Mouse (Mus musculus): ENCODE results near the gene Slc38a4.

DNA sequence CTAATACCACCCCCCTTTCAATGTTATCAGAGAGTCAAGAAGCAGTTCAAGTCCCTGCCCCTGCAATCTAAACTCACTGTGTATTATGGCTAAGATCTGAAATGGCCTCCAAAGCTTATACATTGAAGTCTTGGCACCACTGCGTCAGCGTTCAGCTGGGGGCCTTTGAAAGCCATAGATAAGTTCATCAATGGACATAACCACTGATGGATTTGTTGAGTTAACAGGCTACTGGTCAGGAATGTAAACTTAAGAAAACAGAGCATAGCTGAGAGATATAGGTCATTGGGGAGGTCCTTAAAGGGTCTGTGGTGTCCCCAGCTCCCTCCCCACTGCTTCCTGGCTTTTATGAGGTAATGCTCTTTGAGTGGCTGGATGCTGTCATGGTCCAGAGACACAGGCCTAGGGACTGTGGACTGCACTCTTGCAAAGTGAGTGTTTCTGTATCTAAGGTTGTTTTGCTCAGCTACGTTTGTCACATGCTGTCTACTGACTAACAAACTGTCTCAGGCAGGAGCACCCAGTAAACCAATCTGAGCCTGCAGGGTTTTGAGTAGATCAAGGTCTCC, 83.0 kb downstream of the Slc38a4 start:
- TF ChIP-seq POLR2A (IDR thresholded peaks at IDR 0.05; ENCODE audit: insufficient read length, low read depth) = no peak
- no peak for TF ChIP-seq SRF (IDR thresholded peaks at IDR 0.05; ENCODE audit: control insufficient read depth, insufficient read length, low read depth)
- TF ChIP-seq TCF12 (IDR thresholded peaks at IDR 0.05; ENCODE audit: insufficient read depth, poor library complexity, severe bottlenecking) = no peak
- TF ChIP-seq MYOG (IDR thresholded peaks at IDR 0.05; ENCODE audit: control insufficient read depth in 1 of 3, insufficient read depth in 1 of 3, insufficient read length in 2 of 3, low read depth in 2 of 3) = no peak
- no peak for TF ChIP-seq E2F4 (IDR thresholded peaks at IDR 0.05; ENCODE audit: insufficient read depth)
- TF ChIP-seq MAX (IDR thresholded peaks at IDR 0.05; ENCODE audit: low read depth) = no peak
- no peak for TF ChIP-seq POLR2AphosphoS2 (IDR thresholded peaks at IDR 0.05; ENCODE audit: insufficient read length, low read depth)
- TF ChIP-seq CEBPB (IDR thresholded peaks at IDR 0.05; ENCODE audit: insufficient read depth, poor library complexity, severe bottlenecking) = no peak
- no peak for TF ChIP-seq REST (IDR thresholded peaks at IDR 0.05; ENCODE audit: insufficient read depth, insufficient read length)
- no peak for TF ChIP-seq USF1 (IDR thresholded peaks at IDR 0.05; ENCODE audit: low read depth)
- no peak for TF ChIP-seq MYOD1 (IDR thresholded peaks at IDR 0.05; ENCODE audit: control insufficient read depth in 1 of 3, insufficient read length in 2 of 3, low read depth in 2 of 3)

All from myocyte (in vitro differentiated cells).